Mouse (Mus musculus) regulatory T cell (primary cell): ENCODE measurements around the gene Taar7a.

ENCODE experiments used
- in situ Hi-C: fragments of 300-600 bp; cut with MboI, MseI; formaldehyde crosslinking; loops from one replicate; pipeline ENCODE4 v1.15.1; 2025; ENCODE audit warnings: high pct_unique_total_duplicates

Taar7a gene

DNA sequence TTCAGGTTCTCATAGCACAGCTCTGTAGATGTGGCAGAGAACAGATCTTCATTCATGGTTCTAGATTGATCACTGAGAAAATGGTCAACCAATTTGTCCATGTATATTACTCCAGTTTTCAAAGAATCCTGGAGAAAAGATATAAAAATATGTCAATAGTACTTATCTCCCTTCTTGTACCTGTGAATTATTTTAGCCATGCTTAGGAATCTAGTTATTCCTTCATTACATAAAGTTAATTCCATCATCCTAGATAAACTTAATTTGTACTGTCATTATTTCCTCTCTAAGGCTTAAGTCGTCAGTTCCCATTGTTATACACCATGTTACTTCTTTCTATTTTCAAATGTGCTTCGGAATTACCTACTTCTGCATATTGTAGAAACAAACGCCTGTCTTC, at the start of gene Taar7a:
Taar7a (minus strand) TSS at position 101 of the 400 bp plus-strand sequence.
- in situ Hi-C loops: no loop called here

DNA sequence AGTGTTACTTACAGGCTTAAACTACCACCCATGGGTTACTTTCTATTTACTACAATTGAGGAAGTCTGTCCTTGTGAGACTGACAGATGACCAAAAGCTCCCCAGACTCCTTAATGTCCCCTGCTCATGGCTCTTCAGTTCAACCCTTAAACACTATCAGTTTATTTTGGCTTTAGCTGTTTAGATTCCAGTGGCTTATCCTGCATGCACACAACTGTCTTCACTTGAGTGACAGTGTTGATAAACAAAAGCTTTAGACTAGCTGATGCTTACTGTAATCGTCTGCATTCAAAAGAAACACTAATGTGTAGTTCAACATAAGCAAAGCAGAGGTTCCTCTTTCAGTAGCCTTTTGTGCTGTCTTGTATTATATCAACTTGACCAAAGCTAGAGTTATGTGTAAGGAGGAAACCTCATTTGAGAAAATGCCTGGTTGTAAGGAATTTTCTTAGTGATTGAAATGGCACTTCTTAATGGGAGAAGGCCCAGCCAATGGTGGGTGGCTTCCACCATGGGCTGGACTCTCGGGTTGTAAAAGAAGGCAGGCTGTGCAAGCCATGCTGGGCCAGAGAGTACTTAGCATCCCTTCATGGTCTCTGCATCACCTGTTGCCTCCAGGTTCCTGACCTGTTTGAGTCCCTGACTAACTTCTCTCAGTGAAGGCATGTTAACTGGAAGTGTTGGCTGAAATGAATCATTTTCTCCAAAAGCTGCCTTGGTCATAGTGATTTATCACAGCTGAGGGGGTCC, 47.0 kb upstream of the Taar7a start:
- in situ Hi-C loops: loop anchor here (10.0 kb wide), 1 partner anchor 1565 kb away; no protein-coding TSS in a partner anchor

DNA sequence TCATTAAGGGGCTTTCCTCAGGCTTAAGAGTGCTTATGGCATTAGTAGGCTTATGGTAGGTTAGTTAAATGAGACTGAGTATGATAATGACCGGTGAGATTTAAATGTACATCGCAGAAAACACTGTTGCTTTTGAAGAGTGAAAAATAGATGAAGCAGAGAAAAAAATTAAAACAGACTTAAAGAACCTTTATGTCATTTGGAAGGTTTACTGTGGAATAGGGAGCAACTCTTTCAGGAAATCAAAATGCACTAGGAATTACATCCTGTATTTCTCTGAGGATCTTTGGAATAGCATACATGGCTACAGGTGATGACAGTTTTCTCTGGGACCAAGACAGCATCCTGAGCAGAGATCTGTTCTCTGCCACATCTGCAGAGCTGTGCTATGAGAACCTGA, 44.0 kb upstream of the Taar7a start, which contains the start of gene Taar7e:
Taar7e (plus strand) TSS at position 301 of the 400 bp plus-strand sequence.
- in situ Hi-C loops: no loop called here

DNA sequence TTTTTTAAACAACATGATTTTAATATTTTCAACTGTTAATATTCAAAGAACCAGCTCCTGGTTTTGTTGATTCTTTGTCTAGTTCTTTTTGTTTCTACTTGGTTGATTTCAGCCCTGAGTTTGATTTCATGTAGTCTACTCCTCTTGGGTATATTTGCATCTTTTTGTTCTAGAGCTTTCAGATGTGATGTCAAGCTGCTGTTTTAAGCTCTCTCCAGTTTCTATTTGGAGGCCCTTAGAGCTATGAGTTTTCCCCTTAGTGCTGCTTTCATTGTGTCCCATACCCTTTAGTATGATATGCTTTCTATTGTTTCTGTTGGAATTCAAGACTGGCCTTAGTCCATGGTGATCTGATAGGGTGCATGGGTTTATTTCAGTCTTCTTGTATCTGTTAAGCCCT, 38.1 kb upstream of the Taar7a start:
- in situ Hi-C loops: no loop called here

DNA sequence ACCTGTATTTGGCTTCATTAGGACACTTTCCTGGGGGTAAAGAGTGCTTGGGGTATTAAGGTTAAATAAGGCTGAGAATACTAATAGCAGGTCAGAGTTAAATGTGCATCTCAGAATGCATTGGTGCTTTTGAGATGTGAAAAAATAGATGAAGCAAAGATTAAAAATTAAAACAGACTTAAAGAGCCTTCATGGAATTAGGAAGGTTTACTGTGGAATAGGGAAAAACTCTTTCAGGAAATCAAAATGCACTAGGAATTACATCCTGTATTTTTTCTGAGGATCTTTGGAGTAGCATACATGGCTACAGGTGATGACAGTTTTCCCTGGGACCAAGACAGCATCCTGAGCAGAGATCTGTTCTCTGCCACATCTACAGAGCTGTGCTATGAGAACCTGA, 33.6 kb upstream of the Taar7a start, which contains the start of gene Taar7d:
Taar7d (plus strand) TSS at position 301 of the 400 bp plus-strand sequence.
- in situ Hi-C loops: no loop called here

DNA sequence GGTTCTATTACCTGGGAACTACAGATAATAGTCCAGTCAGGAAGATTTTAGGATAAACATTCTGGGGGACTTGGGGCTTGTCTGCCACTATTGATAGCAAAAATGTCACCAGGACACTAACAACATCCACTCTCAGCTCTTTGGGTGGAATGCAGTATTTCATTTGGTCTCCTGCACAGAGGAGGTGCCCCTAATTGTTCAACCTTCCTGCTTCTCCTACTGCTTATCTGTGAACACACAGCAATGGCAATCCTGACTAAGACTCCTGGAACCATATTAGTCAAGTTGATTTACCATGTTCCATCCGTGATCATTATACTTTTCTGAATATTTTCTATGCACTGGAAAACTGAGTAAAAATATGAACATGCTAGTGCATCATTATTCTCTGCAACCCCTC, 14.9 kb upstream of the Taar7a start:
- in situ Hi-C loops: no loop called here

DNA sequence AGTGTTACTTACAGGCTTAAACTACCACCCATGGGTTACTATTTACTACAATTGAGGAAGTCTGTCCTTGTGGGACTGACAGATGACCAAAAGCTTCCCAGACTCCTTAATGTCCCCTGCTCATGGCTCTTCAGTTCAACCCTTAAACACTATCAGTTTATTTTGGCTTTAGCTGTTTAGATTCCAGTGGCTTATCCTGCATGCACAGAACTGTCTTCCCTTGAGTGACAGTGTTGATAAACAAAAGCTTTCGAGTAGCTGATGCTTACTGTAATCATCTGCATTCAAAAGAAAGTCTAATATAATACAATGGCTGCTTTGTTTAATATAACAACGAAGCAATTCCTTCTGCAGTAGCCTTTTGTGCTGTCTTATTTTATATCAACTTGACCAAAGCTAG, 13.8 kb upstream of the Taar7a start:
- in situ Hi-C loops: no loop called here

DNA sequence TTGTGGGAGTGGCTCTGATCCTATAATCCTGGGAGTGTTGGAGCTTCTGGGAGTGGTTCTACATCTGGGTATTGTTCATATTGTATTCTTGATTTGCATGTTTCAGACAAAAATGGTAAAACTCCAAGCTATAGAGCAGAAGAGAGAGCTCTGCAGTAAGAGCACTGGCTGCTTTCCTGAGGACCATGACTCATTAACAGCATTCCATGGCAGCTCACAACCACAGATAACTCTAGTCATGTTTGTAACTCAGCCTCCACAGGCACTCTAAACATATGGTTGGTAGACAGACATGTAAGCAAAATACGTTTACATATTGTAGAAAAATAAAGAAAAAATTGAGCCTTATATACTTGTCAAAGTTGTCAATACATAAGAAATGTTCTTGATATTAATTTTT, 13.2 kb upstream of the Taar7a start:
- in situ Hi-C loops: no loop called here

DNA sequence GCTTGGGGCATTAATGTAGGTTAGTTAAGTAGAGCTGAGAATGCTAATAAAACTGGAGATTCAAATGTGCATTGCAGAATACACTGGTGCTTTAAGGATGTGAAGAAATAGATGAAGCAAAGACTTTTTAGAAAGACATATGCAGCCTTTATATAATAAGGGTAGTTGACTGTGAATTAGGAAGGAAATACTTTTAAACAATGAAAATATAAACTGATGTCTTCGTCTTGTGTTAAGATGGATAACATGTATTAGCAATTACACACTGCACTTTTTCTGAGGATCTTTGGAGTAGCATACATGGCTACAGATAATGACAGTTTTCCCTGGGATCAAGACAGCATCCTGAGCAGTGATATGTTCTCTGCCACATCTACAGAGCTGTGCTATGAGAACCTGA, 6.4 kb upstream of the Taar7a start, which contains the start of gene Taar7b:
Taar7b (plus strand) TSS at position 301 of the 400 bp plus-strand sequence.
- in situ Hi-C loops: no loop called here

DNA sequence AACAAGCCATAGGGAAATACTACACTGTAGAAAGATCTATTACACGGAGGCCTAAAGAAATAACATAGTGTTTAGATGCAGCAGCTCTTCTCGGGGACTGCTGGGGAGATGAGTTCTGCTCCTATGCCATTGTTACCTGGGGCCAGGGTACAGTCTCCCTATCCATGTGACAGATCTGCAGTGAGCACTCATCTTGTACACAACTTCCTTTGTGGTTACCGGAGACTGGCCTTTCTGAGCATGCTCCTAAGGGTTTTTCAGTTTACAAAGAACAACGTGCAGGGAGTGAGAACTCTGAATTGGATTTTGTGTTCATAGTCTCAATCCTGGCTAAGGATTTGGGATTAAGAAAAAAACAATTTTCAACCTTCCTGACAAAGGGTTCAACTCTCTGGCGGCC, 6.9 kb downstream of the Taar7a start:
- in situ Hi-C loops: no loop called here

DNA sequence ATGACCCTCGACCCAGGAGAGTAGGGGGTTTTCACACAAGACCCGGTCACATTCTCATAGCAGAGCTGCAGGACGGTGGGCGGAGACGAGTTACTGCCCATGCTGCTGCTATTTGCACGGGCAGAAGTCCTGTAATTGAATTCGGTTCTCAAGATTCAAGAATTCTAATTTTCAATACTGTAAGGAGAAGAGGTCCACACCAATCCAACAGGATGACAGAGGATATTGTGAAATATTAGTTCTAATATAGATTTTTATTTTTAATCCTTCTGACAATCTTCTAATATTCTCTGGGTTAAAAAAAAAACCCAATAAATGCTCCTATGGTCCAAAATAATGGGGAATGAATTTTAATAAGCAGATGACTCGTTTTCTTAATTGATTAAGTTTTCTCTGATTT, 7.7 kb downstream of the Taar7a start, which contains the start of gene Taar6:
Taar6 (minus strand) TSS at position 101 of the 400 bp plus-strand sequence.
- in situ Hi-C loops: no loop called here

DNA sequence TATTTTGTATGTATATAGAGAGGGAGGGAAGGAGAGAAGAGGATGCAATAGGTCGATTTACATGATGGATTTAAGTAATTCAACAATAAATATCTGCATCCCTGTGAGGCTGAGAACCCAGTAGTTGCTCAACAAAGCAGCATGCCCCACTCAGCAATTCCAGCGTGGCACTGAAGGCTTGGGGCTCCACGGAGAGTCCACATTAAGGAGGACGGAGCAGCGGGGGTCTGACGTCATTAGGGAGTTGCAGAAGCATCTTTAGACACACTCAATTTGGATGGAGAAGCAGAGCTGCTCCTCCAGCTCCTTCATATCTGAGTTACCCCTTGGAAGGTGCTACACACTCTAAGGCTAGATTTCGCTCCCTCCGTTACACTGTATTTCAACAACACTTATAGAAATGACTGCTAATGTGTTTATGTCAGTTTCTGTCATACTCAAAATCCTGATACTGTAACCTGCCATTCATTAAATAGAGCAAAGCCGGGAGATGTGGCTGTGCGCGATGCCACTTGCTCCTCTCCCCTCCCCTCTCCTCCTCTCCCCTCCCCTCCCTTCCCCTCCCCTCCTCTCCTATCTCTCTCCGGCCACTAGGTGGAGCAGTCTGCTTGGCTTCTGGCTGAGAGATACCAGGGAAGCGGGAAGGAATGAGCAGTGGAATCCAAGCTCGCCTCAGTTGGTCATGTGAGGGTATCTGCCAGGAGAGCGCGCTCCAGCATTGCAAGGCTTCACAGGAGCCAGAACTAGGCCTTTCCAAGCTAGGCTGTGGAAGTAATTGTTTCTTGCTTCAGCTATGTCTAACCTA, 14.2 kb downstream of the Taar7a start:
- in situ Hi-C loops: no loop called here

DNA sequence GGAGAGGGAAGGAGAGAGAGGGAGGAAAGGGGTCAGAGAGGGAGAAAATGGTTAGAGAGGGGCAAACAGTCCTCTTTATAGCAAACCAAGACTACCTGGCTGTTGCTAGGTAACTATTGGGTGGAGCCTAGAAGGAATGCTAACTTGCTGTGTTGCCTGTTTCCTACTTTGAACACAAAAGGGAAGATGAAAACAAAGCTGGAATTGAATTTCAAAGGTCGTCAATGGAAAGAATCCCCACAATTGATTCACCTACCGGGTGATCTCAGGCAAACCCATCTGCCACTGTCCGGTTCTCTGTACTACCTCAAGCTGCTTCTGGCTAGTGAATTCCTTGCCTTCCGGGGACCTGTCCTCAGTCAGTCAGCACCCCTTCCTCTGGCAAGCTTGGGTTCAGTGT, 15.3 kb downstream of the Taar7a start:
- in situ Hi-C loops: no loop called here

DNA sequence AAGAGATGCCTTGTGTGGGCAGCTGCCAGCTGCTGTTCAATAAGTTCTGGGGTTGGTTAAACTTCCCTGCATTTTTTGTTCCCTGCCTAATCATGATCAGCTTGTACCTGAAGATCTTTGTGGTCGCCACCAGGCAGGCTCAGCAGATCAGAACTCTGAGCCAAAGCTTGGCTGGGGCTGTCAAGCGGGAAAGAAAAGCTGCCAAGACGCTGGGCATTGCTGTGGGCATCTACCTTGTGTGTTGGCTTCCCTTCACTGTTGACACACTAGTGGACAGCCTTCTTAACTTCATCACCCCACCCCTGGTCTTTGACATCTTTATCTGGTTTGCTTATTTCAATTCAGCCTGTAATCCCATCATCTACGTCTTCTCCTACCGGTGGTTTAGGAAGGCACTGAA, 22.0 kb downstream of the Taar7a start:
- in situ Hi-C loops: loop anchor here (25.0 kb wide), 1 partner anchor 341 kb away; no protein-coding TSS in a partner anchor

DNA sequence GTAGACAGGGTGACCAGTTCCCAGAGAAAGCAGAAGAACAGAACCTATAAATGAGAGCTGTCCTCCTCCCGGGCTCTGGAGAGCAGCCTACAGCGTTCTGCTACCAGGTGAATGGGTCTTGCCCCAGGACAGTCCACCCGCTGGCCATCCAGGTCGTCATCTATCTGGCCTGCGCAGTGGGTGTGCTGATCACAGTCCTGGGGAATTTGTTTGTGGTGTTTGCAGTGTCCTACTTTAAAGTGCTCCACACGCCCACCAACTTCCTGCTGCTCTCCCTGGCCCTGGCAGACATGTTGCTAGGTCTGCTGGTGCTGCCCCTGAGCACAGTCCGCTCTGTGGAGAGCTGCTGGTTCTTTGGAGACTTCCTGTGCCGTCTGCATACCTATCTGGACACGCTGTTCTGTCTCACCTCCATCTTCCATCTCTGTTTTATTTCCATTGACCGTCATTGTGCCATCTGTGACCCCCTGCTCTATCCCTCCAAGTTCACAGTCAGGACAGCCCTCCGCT, 22.6 kb downstream of the Taar7a start, which contains the start of gene Taar5:
Taar5 (plus strand) TSS at position 51 of the 510 bp plus-strand sequence.
- in situ Hi-C loops: loop anchor here (25.0 kb wide), 1 partner anchor 342 kb away; no protein-coding TSS in a partner anchor

DNA sequence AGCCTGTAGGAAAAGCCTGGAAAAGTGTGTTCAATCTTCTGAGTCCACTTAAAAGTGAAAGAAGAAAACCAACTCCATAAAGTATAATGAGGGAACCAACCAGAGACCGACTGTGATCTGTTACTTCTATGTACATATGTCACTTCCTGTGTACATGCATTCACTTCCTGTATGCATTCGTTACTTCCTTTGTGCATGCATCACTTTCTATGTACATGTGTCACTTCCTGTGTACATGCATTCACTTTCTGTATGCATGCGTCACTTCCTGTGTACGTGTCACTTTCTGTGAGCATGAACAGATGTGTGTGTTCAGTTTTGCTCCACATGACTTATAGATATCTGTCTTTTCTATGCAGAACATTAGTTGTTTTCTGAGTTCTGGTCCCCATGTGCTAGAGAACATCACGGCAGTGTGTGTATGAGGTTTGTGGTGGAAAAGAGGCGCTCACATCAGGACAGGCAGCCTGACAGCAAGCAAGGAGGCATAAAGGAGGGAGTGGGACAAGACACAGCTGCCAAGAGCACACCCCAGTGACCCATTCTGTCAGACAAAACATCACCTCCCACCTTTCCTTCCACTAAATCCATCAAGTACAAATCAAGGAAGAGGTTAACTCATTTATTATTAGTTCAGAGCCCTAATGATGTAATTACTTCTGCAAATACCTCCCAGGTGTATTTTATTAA, 28.2 kb downstream of the Taar7a start:
- in situ Hi-C loops: loop anchor here (25.0 kb wide), 1 partner anchor 347 kb away; no protein-coding TSS in a partner anchor

DNA sequence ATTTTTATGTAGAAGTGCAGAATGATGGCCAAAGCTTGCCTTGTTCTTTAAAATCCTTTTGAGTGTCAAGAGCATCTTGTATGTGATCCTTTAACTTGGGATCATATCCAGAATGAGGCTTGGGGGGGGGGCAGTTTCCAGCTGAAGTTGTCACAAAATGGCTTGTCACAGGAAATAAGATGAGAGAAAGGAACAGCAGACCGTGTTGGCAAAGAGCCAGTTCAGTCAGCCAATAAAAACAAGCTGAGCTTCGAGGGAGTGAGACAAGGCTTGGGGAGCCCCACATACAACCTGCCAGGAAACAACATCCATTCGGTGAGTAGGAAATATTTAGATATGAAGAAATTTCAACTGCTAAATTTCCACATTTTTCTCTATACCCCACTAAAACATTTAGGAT, 29.8 kb downstream of the Taar7a start:
- in situ Hi-C loops: loop anchor here (25.0 kb wide), 1 partner anchor 349 kb away; no protein-coding TSS in a partner anchor

DNA sequence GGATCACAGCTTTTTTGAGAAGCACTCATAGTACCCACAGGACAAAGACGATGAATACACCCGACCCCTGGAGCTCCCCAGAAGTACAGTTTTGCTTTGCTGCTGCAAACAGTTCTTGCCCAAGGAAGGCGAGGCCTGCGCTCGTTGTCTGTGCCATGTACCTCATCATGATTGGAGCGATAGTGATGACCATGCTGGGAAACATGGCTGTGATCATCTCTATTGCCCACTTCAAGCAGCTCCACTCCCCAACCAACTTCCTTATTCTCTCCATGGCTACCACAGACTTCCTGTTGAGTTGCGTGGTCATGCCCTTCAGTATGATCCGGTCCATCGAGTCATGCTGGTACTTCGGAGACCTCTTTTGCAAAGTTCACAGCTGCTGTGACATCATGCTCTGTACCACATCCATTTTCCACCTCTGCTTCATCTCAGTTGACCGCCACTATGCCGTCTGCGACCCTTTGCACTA, 32.8 kb downstream of the Taar7a start, which contains the start of gene Taar4:
Taar4 (plus strand) TSS at position 51 of the 472 bp plus-strand sequence.
- in situ Hi-C loops: loop anchor here (25.0 kb wide), 1 partner anchor 352 kb away; no protein-coding TSS in a partner anchor

DNA sequence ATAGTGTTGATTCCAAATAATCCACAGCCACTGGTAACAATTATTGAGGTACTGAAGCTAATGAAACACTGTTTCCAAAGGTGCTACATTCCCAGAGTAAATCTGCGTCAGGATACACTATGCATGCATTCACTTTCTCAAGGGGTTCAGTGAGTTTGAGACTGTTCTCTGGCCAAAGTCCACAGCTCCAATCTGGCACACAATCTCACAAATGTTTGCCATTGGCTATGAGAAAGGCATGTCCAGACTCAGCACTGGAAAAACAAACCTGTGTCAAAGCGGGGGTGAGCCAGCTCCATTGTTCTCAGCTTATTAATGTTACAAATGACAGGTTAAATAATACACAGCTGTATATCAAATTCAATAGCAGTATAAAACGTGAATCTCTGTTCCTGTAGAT, 34.2 kb downstream of the Taar7a start:
- in situ Hi-C loops: loop anchor here (25.0 kb wide), 1 partner anchor 353 kb away; no protein-coding TSS in a partner anchor

DNA sequence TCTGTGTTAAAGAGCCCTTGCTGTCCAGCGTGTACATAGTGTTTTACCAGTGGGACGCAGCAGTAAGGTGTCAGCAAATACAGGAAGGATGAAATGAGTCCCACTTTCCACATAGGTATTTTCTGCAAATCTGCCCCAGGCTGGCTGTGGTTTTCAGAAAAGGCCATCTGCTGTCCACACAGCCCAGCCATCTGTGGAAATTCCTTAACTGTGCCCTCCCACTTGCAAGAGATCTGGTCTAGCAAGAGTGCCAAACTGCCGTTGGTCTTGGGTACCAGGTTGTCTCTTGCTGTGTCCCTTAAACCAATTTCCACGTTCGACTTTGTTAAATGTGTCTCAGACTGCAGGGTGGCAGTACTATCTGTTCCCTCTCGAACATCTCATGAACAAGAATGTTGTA, 41.6 kb downstream of the Taar7a start:
- in situ Hi-C loops: loop anchor here (25.0 kb wide), 1 partner anchor 361 kb away; no protein-coding TSS in a partner anchor
